Mouse (Mus musculus) urinary bladder, postnatal 10 days (tissue): ENCODE results near the gene Vmn1r85.

Experiments
- DNase-seq: peaks from one replicate; pipeline ENCODE4 v3.0.0; 2022; ENCODE audit warnings: low spot score

The Vmn1r85 gene

GRCm38 (mm10) chr7:13037901-13038555 is 56.9 kb downstream of the Vmn1r85 start, which contains the start of gene Ube2m:
Ube2m (minus strand) TSS chr7:13038275.
- peak; percentile 96 for DNase-seq

GRCm38 (mm10) chr7:13037366-13037765 is 57.6 kb downstream of the Vmn1r85 start:
- no peak for DNase-seq

- DNase-seq = no peak
Observed at GRCm38 (mm10) chr7:13036806-13037205, 58.2 kb downstream of the Vmn1r85 start.

DNA sequence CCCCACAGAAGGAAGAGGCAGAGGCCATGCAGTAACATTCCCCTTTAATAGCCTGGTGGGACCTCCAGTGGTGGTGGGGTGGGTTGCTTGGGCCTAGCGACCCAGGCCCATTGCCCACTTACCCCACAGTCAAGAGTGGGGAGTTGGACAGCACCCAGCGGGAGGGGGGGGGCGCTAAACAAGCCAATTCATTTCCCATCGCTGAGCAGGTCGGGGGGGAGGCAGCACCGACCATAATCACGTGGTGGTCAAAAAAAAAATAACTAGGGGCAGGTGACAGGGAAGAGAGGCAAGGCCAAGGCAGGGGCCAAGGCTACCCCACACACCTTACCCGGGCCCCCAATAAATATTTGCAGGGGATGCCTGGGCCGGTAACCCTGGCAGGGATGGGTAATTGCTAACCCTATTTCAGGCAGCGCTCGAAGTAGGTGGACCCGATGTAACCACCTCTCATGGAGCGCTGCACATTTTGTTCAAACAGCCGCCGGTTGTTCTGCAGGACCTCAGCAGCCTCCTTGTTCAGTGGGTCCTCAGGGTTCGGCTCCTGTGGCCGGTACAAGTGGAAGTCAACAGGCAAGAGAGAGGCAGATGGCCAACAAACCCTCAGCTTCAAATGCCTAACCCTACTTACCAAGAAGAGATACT is 59.6 kb downstream of the Vmn1r85 start:
- DNase-seq = no peak

- peak; percentile 94 for DNase-seq
Observed at GRCm38 (mm10) chr7:13034148-13034977, 60.6 kb downstream of the Vmn1r85 start, which contains the start of gene Chmp2a. Chmp2a (minus strand) TSS chr7:13034807.

GRCm38 (mm10) chr7:13033451-13034147 is 61.4 kb downstream of the Vmn1r85 start:
- no peak for DNase-seq
